Mouse (Mus musculus) midbrain, embryonic 11.5 days (tissue): Measurements from ENCODE around the gene Lnx1. TPM values are rescaled to one million over a fixed set of nuclear protein-coding genes. Genes with fewer than 3 reads are reported as not detected.

ENCODE experiments used
- ATAC-seq: fragments of 200-750 bp; cut with Nextera tagmentation; 2 replicates; pipeline ENCODE4 v1.8.0; 2017; ENCODE audit warnings: moderate TSS enrichment, moderate library complexity; ENCODE audit not compliant: low FRiP score
- DNase-seq: peaks from one replicate; pipeline ENCODE4 v3.0.0; 2015; ENCODE audit warnings: low spot score; ENCODE audit errors: missing footprints
- H3K27ac ChIP-seq: fragments of 300-500 bp; sonication (generic); 2 replicates; pipeline ENCODE4 v1.5.1; 2014; ENCODE audit warnings: low read depth, low read length
- H3K27me3 ChIP-seq: fragments of 300-500 bp; sonication (generic); 2 replicates; pipeline ENCODE4 v1.6.1; 2014; ENCODE audit warnings: mild to moderate bottlenecking, low read length, moderate library complexity, mixed read lengths; ENCODE audit not compliant: control insufficient read depth, insufficient read depth
- H3K36me3 ChIP-seq: fragments of 300-500 bp; sonication (generic); 2 replicates; pipeline ENCODE4 v1.6.1; 2014; ENCODE audit warnings: mild to moderate bottlenecking, low read length, moderate library complexity, mixed read lengths; ENCODE audit not compliant: control insufficient read depth, insufficient read depth
- H3K4me1 ChIP-seq: fragments of 300-500 bp; sonication (generic); 2 replicates; pipeline ENCODE4 v1.6.1; 2014; ENCODE audit warnings: low read length; ENCODE audit not compliant: control insufficient read depth, insufficient read depth
- H3K4me2 ChIP-seq: fragments of 300-500 bp; sonication (generic); 2 replicates; pipeline ENCODE4 v1.6.1; 2014; ENCODE audit warnings: mild to moderate bottlenecking, moderate library complexity
- H3K4me3 ChIP-seq: fragments of 300-500 bp; sonication (generic); 2 replicates; pipeline ENCODE4 v1.5.1; 2014; ENCODE audit warnings: low read depth, low read length
- H3K9ac ChIP-seq: fragments of 300-500 bp; sonication (generic); 2 replicates; pipeline ENCODE4 v1.6.1; 2014; ENCODE audit warnings: low read length
- H3K9me3 ChIP-seq: fragments of 300-500 bp; sonication (generic); 2 replicates; pipeline ENCODE4 v1.6.1; 2016; ENCODE audit warnings: low read length; ENCODE audit not compliant: control insufficient read depth
- WGBS: fragments of 180-500 bp; shearing (Covaris S2); extraction: QIAGEN DNeasy Blood & Tissue Kit; methylation state at CpG from one replicate; pipeline ENCODE4 v1.1.7; 2014; 5-methylcytosine and 5-hydroxymethylcytosine counted together
- polyA plus RNA-seq: library from polyadenylated mRNA; unstranded; fragments of >200 nt; fragmentation: Nextera tagmentation; extraction: Ambion mirVana; gene quantifications from 2 replicates; pipeline ENCODE4 v1.2.1, GENCODE M21; 2014

The Lnx1 gene
- polyA plus RNA-seq, 1 experiment from 2014 or later: 0.74 TPM

- 82% methylated on average over 6 of the region's 6 CpGs for WGBS
- DNase-seq (no peak), ATAC-seq (no peak)
- no peak overlapping the region for H3K27ac ChIP-seq
- H3K4me2 ChIP-seq: no peak overlapping the region
- H3K27me3 ChIP-seq: no peaks in the 10 kb centered on the region
- H3K36me3 ChIP-seq: no peaks in the 10 kb centered on the region
- no peak overlapping the region for H3K9ac ChIP-seq
- no peaks in the 10 kb centered on the region; the same call in 1 of the 2 replicates for H3K4me1 ChIP-seq
- H3K9me3 ChIP-seq: no peaks in the 10 kb centered on the region
- H3K4me3 ChIP-seq: no peak overlapping the region
Measured at GRCm38 (mm10) chr5:74729567-74729966, 26.9 kb upstream of the Lnx1 start.

- no peak for DNase-seq
- no peak overlapping the region for H3K4me2 ChIP-seq
- no peak overlapping the region for H3K4me3 ChIP-seq
- no peaks in the 10 kb centered on the region; the same call in 1 of the 2 replicates for H3K4me1 ChIP-seq
- no peaks in the 10 kb centered on the region for H3K9me3 ChIP-seq
- no peaks in the 10 kb centered on the region for H3K27me3 ChIP-seq
- ATAC-seq: no peak
- WGBS: 81% methylated on average over 6 of the region's 6 CpGs
- no peak overlapping the region for H3K9ac ChIP-seq
- H3K27ac ChIP-seq: no peak overlapping the region
- H3K36me3 ChIP-seq: no peaks in the 10 kb centered on the region
Measured at GRCm38 (mm10) chr5:74728186-74728585, 25.5 kb upstream of the Lnx1 start.

GRCm38 (mm10) chr5:74727319-74727718, 24.6 kb upstream of the Lnx1 start:
- ATAC-seq (no peak), DNase-seq (peak; percentile 84)
- Histone ChIP-seq H3K4me2 (no peak overlapping the region), H3K9ac (no peak overlapping the region), H3K36me3 (no peaks in the 10 kb centered on the region), H3K9me3 (no peaks in the 10 kb centered on the region), H3K4me1 (no peaks in the 10 kb centered on the region; the same call in 1 of the 2 replicates), H3K27ac (no peak overlapping the region), H3K4me3 (no peak overlapping the region), H3K27me3 (no peaks in the 10 kb centered on the region)
- 58% methylated on average over 8 of the region's 8 CpGs for WGBS

- H3K27me3 ChIP-seq: no peaks in the 10 kb centered on the region
- WGBS: 59% methylated on average over 4 of the region's 4 CpGs
- H3K4me1 ChIP-seq: no peaks in the 10 kb centered on the region; the same call in 1 of the 2 replicates
- H3K4me2 ChIP-seq: no peak overlapping the region
- H3K9me3 ChIP-seq: no peaks in the 10 kb centered on the region
- no peak for DNase-seq
- H3K9ac ChIP-seq: no peak overlapping the region
- ATAC-seq: no peak
- no peak overlapping the region for H3K27ac ChIP-seq
- H3K36me3 ChIP-seq: no peaks in the 10 kb centered on the region
- no peak overlapping the region for H3K4me3 ChIP-seq
Measured at GRCm38 (mm10) chr5:74725541-74725940, 22.8 kb upstream of the Lnx1 start.

- no peak overlapping the region; the same call in 1 of the 2 replicates for H3K9ac ChIP-seq
- H3K36me3 ChIP-seq: no peaks in the 10 kb centered on the region
- H3K27ac ChIP-seq: no peak overlapping the region
- H3K27me3 ChIP-seq: no peaks in the 10 kb centered on the region
- ATAC-seq: no peak
- no peaks in the 10 kb centered on the region; the same call in 1 of the 2 replicates for H3K4me1 ChIP-seq
- H3K9me3 ChIP-seq: no peaks in the 10 kb centered on the region
- H3K4me3 ChIP-seq: no peak overlapping the region
- no peak for DNase-seq
- 68% methylated on average over 3 of the region's 3 CpGs for WGBS
- H3K4me2 ChIP-seq: no peak overlapping the region
Measured at GRCm38 (mm10) chr5:74721816-74722215, 19.1 kb upstream of the Lnx1 start.

- H3K4me1 ChIP-seq: no peaks in the 10 kb centered on the region; the same call in 1 of the 2 replicates
- H3K4me2 ChIP-seq: no peak overlapping the region
Measured at GRCm38 (mm10) chr5:74720661-74721060, 17.9 kb upstream of the Lnx1 start.

GRCm38 (mm10) chr5:74716165-74716564, 13.5 kb upstream of the Lnx1 start:
- H3K4me2 ChIP-seq: no peak overlapping the region
- WGBS: 19% methylated on average over 7 of the region's 7 CpGs
- ATAC-seq: no peak

More at GRCm38 (mm10) chr5:74720661-74721060, 17.9 kb upstream of the Lnx1 start:
- ATAC-seq: no peak
- Histone ChIP-seq H3K9ac (no peak overlapping the region), H3K4me3 (no peak overlapping the region), H3K36me3 (no peaks in the 10 kb centered on the region), H3K27ac (no peak overlapping the region), H3K9me3 (no peaks in the 10 kb centered on the region), H3K27me3 (no peaks in the 10 kb centered on the region)
- WGBS: 81% methylated on average over 9 of the region's 9 CpGs
- peak; percentile 62 for DNase-seq

GRCm38 (mm10) chr5:74712811-74713210, 10.1 kb upstream of the Lnx1 start:
- ATAC-seq: no peak

More at GRCm38 (mm10) chr5:74716165-74716564, 13.5 kb upstream of the Lnx1 start:
- H3K4me1 ChIP-seq: no peaks in the 10 kb centered on the region
- no peaks in the 10 kb centered on the region for H3K36me3 ChIP-seq
- H3K9ac ChIP-seq: no peak overlapping the region
- no peak overlapping the region for H3K4me3 ChIP-seq
- H3K9me3 ChIP-seq: no peaks in the 10 kb centered on the region
- DNase-seq: peak; percentile 75
- H3K27ac ChIP-seq: no peak overlapping the region
- H3K27me3 ChIP-seq: no peaks in the 10 kb centered on the region

GRCm38 (mm10) chr5:74711988-74712387, 9.3 kb upstream of the Lnx1 start:
- no peak overlapping the region for H3K27ac ChIP-seq
- 86% methylated on average over 2 of the region's 2 CpGs for WGBS
- H3K9me3 ChIP-seq: no peaks in the 10 kb centered on the region
- H3K9ac ChIP-seq: no peak overlapping the region
- ATAC-seq: no peak
- H3K36me3 ChIP-seq: no peaks in the 10 kb centered on the region
- H3K27me3 ChIP-seq: no peaks in the 10 kb centered on the region
- no peak overlapping the region for H3K4me2 ChIP-seq
- H3K4me3 ChIP-seq: no peak overlapping the region
- no peaks in the 10 kb centered on the region for H3K4me1 ChIP-seq
- DNase-seq: peak; percentile 53

More at GRCm38 (mm10) chr5:74712811-74713210, 10.1 kb upstream of the Lnx1 start:
- 74% methylated on average over 4 of the region's 4 CpGs for WGBS
- H3K27me3 ChIP-seq: no peaks in the 10 kb centered on the region
- H3K9ac ChIP-seq: no peak overlapping the region
- H3K4me1 ChIP-seq: no peaks in the 10 kb centered on the region
- no peak overlapping the region for H3K4me3 ChIP-seq
- DNase-seq: no peak
- H3K36me3 ChIP-seq: no peaks in the 10 kb centered on the region
- H3K27ac ChIP-seq: no peak overlapping the region
- no peaks in the 10 kb centered on the region for H3K9me3 ChIP-seq
- no peak overlapping the region for H3K4me2 ChIP-seq
